Mouse (Mus musculus) intestine, embryonic 14.5 days (tissue): Measurements from ENCODE around the gene Tarbp1. TPM values are rescaled to one million over a fixed set of nuclear protein-coding genes. Genes with fewer than 3 reads are reported as not detected.

Experiments
- ATAC-seq: fragments of 200-750 bp; cut with Nextera tagmentation; replicated peaks from 2 replicates; pipeline ENCODE4 v1.8.0; 2017; ENCODE audit warnings: low read depth, moderate number of reproducible peaks, moderate TSS enrichment, moderate library complexity; ENCODE audit not compliant: low FRiP score, low TSS enrichment
- DNase-seq: peaks from one replicate; pipeline ENCODE4 v3.0.0-alpha.2; 2018; ENCODE audit warnings: low spot score
- H3K27ac ChIP-seq: fragments of 300-500 bp; sonication (generic); 2 replicates; pipeline ENCODE4 v1.5.1; 2014; ENCODE audit warnings: low read depth, mild to moderate bottlenecking, control low read depth
- H3K27me3 ChIP-seq: fragments of 300-500 bp; sonication (generic); replicated peaks from 2 replicates; pipeline ENCODE4 v1.6.1; 2014; ENCODE audit warnings: low read length, control low read depth; ENCODE audit not compliant: control insufficient read depth, insufficient read depth
- H3K36me3 ChIP-seq: fragments of 300-500 bp; sonication (generic); 2 replicates; pipeline ENCODE4 v1.6.1; 2014; ENCODE audit warnings: low read length, control low read depth; ENCODE audit not compliant: control insufficient read depth, insufficient read depth
- H3K4me1 ChIP-seq: fragments of 300-500 bp; sonication (generic); replicated peaks from 2 replicates; pipeline ENCODE4 v1.6.1; 2014; ENCODE audit warnings: low read length, control low read depth, mixed read lengths; ENCODE audit not compliant: control insufficient read depth, insufficient read depth
- H3K4me2 ChIP-seq: fragments of 300-500 bp; sonication (generic); 2 replicates; pipeline ENCODE4 v1.6.1; 2014; ENCODE audit warnings: low read length
- H3K4me3 ChIP-seq: fragments of 300-500 bp; sonication (generic); 2 replicates; pipeline ENCODE4 v1.5.1; 2014; ENCODE audit warnings: low read depth, low read length, control low read depth, mixed read lengths
- H3K9ac ChIP-seq: fragments of 300-500 bp; sonication (generic); 2 replicates; pipeline ENCODE4 v1.6.1; 2014; ENCODE audit warnings: mild to moderate bottlenecking, low read length
- H3K9me3 ChIP-seq: fragments of 300-500 bp; sonication (generic); 2 replicates; pipeline ENCODE4 v1.6.1; 2016; ENCODE audit warnings: low read length, control low read depth; ENCODE audit not compliant: control insufficient read depth
- WGBS: fragments of 180-500 bp; shearing (Covaris S2); extraction: QIAGEN DNeasy Blood & Tissue Kit; methylation state at CpG from one replicate; pipeline ENCODE4 v1.1.7; 2014; 5-methylcytosine and 5-hydroxymethylcytosine counted together
- polyA plus RNA-seq: library from polyadenylated mRNA; unstranded; fragments of >200 nt; fragmentation: Nextera tagmentation; extraction: Ambion mirVana; gene quantifications from 2 replicates; pipeline ENCODE4 v1.2.1, GENCODE M21; 2014

The Tarbp1 gene
- polyA plus RNA-seq, 1 experiment from 2014 or later: 6.3 TPM

GRCm38 (mm10) chr8:126398349-126398748, 76.5 kb downstream of the Tarbp1 start:
- Histone ChIP-seq H3K9me3 (no peaks in the 10 kb centered on the region), H3K27ac (no peak overlapping the region), H3K9ac (no peak overlapping the region), H3K36me3 (no peaks in the 10 kb centered on the region), H3K27me3 (no peaks in the 10 kb centered on the region), H3K4me3 (no peak overlapping the region), H3K4me2 (no peak overlapping the region), H3K4me1 (no peaks in the 10 kb centered on the region)
- ATAC-seq (no peak), DNase-seq (no peak)
- 75% methylated on average over 3 of the region's 3 CpGs for WGBS

GRCm38 (mm10) chr8:126395917-126396316, 78.9 kb downstream of the Tarbp1 start:
- H3K36me3 ChIP-seq: no peaks in the 10 kb centered on the region
- no peak overlapping the region for H3K4me3 ChIP-seq
- H3K4me2 ChIP-seq: no peak overlapping the region
- H3K9ac ChIP-seq: no peak overlapping the region
- no peak overlapping the region for H3K27ac ChIP-seq
- ATAC-seq (no peak), DNase-seq (no peak)
- H3K27me3 ChIP-seq: no peaks in the 10 kb centered on the region
- 76% methylated on average over 5 of the region's 5 CpGs for WGBS
- H3K9me3 ChIP-seq: no peaks in the 10 kb centered on the region
- H3K4me1 ChIP-seq: no peaks in the 10 kb centered on the region

- 84% methylated on average over 9 of the region's 9 CpGs for WGBS
- DNase-seq (no peak), ATAC-seq (no peak)
- Histone ChIP-seq H3K36me3 (no peaks in the 10 kb centered on the region), H3K9me3 (no peaks in the 10 kb centered on the region), H3K4me2 (no peak overlapping the region), H3K9ac (no peak overlapping the region), H3K4me3 (no peak overlapping the region), H3K27me3 (no peaks in the 10 kb centered on the region), H3K4me1 (no peaks in the 10 kb centered on the region), H3K27ac (no peak overlapping the region)
These were observed 79.5 kb downstream of the Tarbp1 start for GRCm38 (mm10) chr8:126395386-126395785.

- ATAC-seq: no peak
- H3K36me3 ChIP-seq: no peaks in the 10 kb centered on the region
- no peaks in the 10 kb centered on the region for H3K27me3 ChIP-seq
- H3K9ac ChIP-seq: no peak overlapping the region
- H3K4me3 ChIP-seq: no peak overlapping the region
- H3K4me1 ChIP-seq: no peaks in the 10 kb centered on the region
- no peak overlapping the region for H3K4me2 ChIP-seq
- H3K9me3 ChIP-seq: no peaks in the 10 kb centered on the region
- no peak overlapping the region for H3K27ac ChIP-seq
- 67% methylated on average over 2 of the region's 2 CpGs for WGBS
- no peak for DNase-seq
These were observed 83.3 kb downstream of the Tarbp1 start for GRCm38 (mm10) chr8:126391541-126391940.

GRCm38 (mm10) chr8:126387566-126387965, 87.3 kb downstream of the Tarbp1 start:
- WGBS: 83% methylated on average over 4 of the region's 4 CpGs
- no peak for ATAC-seq
- H3K4me1 ChIP-seq: no peaks in the 10 kb centered on the region
- H3K36me3 ChIP-seq: no peaks in the 10 kb centered on the region
- DNase-seq: no peak
- H3K27ac ChIP-seq: no peak overlapping the region
- no peak overlapping the region for H3K9ac ChIP-seq
- no peaks in the 10 kb centered on the region for H3K27me3 ChIP-seq
- no peak overlapping the region for H3K4me2 ChIP-seq
- no peaks in the 10 kb centered on the region for H3K9me3 ChIP-seq
- H3K4me3 ChIP-seq: no peak overlapping the region

- WGBS: 59% methylated on average over 5 of the region's 5 CpGs
These were observed 92.1 kb downstream of the Tarbp1 start for GRCm38 (mm10) chr8:126382749-126383148.

GRCm38 (mm10) chr8:126382216-126382615, 92.6 kb downstream of the Tarbp1 start:
- Histone ChIP-seq H3K27ac (no peak overlapping the region), H3K9ac (no peak overlapping the region), H3K4me1 (no peaks in the 10 kb centered on the region), H3K4me2 (no peak overlapping the region), H3K9me3 (no peaks in the 10 kb centered on the region), H3K4me3 (no peak overlapping the region), H3K36me3 (no peaks in the 10 kb centered on the region), H3K27me3 (no peaks in the 10 kb centered on the region)
- WGBS: 30% methylated on average over 14 of the region's 14 CpGs
- peak; percentile 68 for DNase-seq
- ATAC-seq: no peak

More at GRCm38 (mm10) chr8:126382749-126383148, 92.1 kb downstream of the Tarbp1 start:
- Histone ChIP-seq H3K4me3 (no peak overlapping the region), H3K36me3 (no peaks in the 10 kb centered on the region), H3K9me3 (no peaks in the 10 kb centered on the region), H3K27me3 (no peaks in the 10 kb centered on the region), H3K9ac (no peak overlapping the region), H3K27ac (no peak overlapping the region), H3K4me1 (no peaks in the 10 kb centered on the region), H3K4me2 (no peak overlapping the region)
- ATAC-seq (no peak), DNase-seq (no peak)

- 86% methylated on average over 7 of the region's 7 CpGs for WGBS
- no peaks in the 10 kb centered on the region for H3K36me3 ChIP-seq
- no peak for ATAC-seq
These were observed 93.6 kb downstream of the Tarbp1 start for GRCm38 (mm10) chr8:126381299-126381698.

GRCm38 (mm10) chr8:126380141-126380540, 94.7 kb downstream of the Tarbp1 start:
- H3K27me3 ChIP-seq: no peaks in the 10 kb centered on the region
- no peak overlapping the region for H3K4me2 ChIP-seq
- no peak overlapping the region for H3K9ac ChIP-seq
- no peaks in the 10 kb centered on the region for H3K4me1 ChIP-seq
- H3K36me3 ChIP-seq: no peaks in the 10 kb centered on the region
- WGBS: 30% methylated on average over 2 of the region's 2 CpGs
- H3K27ac ChIP-seq: no peak overlapping the region
- no peak for ATAC-seq
- no peak overlapping the region for H3K4me3 ChIP-seq
- H3K9me3 ChIP-seq: no peaks in the 10 kb centered on the region
- no peak for DNase-seq

More at GRCm38 (mm10) chr8:126381299-126381698, 93.6 kb downstream of the Tarbp1 start:
- Histone ChIP-seq H3K4me1 (no peaks in the 10 kb centered on the region), H3K4me3 (no peak overlapping the region), H3K9me3 (no peaks in the 10 kb centered on the region), H3K27ac (no peak overlapping the region), H3K27me3 (no peaks in the 10 kb centered on the region), H3K4me2 (no peak overlapping the region), H3K9ac (no peak overlapping the region)
- DNase-seq: no peak
